Mouse (Mus musculus): Measurements from ENCODE around the gene Slc30a1.

GRCm38 (mm10) chr1:191932986-191933632, 26.5 kb downstream of the Slc30a1 start:
- TF ChIP-seq CTCF (IDR thresholded peaks at IDR 0.05) (no peak), EP300 (IDR thresholded peaks at IDR 0.05) (no peak)
